Mouse (Mus musculus) hindbrain, embryonic 10.5 days (tissue): ENCODE data around the gene Rnf208. TPM values are rescaled to one million over a fixed set of nuclear protein-coding genes. Genes with fewer than 3 reads are reported as not detected.
"Not testable (repeated sequence)": the region's sequence is repeated elsewhere in the genome, so short reads cannot be mapped to it uniquely, and the experiment has no call there.

Experiments used
- DNase-seq: peaks from one replicate; pipeline ENCODE4 v3.0.0-alpha.2; 2017; ENCODE audit warnings: low spot score
- H3K27ac ChIP-seq: fragments of 300-500 bp; sonication (generic); 2 replicates; pipeline ENCODE4 v1.5.1; 2016; ENCODE audit warnings: mild to moderate bottlenecking, moderate library complexity
- H3K27me3 ChIP-seq: fragments of 300-500 bp; sonication (generic); 2 replicates; pipeline ENCODE4 v1.6.1; 2016; ENCODE audit warnings: mild to moderate bottlenecking; ENCODE audit not compliant: poor library complexity, insufficient read depth, severe bottlenecking
- H3K36me3 ChIP-seq: fragments of 300-500 bp; sonication (generic); 2 replicates; pipeline ENCODE4 v1.6.1; 2016; ENCODE audit warnings: mild to moderate bottlenecking, moderate library complexity
- H3K4me1 ChIP-seq: fragments of 300-500 bp; sonication (generic); replicated peaks from 2 replicates; pipeline ENCODE4 v1.6.1; 2016; ENCODE audit warnings: mild to moderate bottlenecking
- H3K4me3 ChIP-seq: fragments of 300-500 bp; sonication (generic); 2 replicates; pipeline ENCODE4 v1.5.1; 2016; ENCODE audit warnings: mild to moderate bottlenecking, moderate library complexity
- H3K9me3 ChIP-seq: fragments of 300-500 bp; sonication (generic); 2 replicates; pipeline ENCODE4 v1.6.1; 2016; ENCODE audit warnings: mild to moderate bottlenecking, moderate library complexity
- WGBS: fragments of 180-500 bp; shearing (Covaris S2); methylation state at CpG from one replicate; pipeline ENCODE4 v1.1.7; 2016; 5-methylcytosine and 5-hydroxymethylcytosine counted together
- polyA plus RNA-seq: library from polyadenylated mRNA; unstranded; fragments of >200 nt; fragmentation: Nextera tagmentation; extraction: Ambion mirVana; gene quantifications from 2 replicates; pipeline ENCODE4 v1.2.1, GENCODE M21; 2016

Rnf208 gene
- polyA plus RNA-seq, 1 experiment from 2014 or later: 43.5 TPM

DNA sequence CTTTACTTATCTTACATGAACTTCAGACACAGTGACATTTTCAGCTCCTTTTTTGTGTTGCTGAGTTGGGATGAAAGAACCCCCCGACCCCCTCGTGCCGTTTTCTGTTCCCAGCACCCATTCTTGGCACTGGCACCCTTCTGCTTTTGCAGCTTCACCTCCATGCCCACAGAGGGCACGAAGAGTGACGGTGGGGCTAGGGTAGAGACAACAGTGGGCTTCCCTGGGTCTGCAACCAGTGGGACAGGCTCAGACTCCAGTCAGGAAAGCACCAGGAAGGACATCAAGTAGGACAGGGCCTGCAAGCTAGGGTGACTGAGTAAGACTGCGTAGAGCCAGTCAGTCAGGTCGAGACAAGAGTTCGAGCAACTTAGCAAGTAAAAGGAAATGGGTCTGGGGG lies 1.7 kb upstream of the Rnf208 start:
- WGBS: 49% methylated on average over 8 of the region's 8 CpGs
- Histone ChIP-seq H3K4me3 (peak overlapping the region; percentile 73), H3K27ac (peak overlapping the region; percentile 87)

DNA sequence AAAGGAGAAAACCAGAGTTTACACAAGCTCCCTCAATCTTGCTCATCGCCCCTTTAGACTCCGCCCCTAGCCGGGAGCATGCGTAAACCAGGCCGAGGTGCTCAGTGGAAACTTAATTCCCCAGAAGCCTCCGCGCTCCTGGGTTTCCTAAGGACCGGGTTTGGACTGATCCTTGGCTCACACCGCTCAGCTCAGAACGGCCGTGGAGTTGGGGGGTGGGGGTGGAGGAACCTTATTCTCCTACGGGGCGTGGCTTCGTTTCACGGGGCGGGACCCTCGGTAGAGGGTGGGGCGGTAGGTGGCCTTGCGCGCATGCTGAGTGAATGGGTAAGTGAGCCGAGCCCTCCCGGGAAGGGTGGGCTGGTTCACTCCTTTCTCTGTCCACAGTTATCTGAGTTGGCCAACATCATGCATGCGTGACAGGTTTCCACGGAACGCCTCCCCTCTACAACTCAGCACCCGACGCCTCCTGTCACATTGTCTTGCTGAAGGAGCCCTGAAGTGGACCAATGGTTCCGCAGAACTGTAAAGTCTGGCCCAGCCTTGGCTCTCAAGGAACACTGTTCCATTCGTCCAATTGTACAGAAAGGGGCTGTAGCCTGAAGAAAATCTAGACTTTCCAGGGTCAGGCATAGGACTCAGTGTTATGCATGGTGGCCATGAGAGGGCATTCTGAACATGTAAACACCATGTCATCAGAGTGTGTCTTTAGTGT lies 1.2 kb upstream of the Rnf208 start:
- peak overlapping the region; percentile 87 for H3K27ac ChIP-seq

More for the DNA sequence above, 1.7 kb upstream of the Rnf208 start:
- Histone ChIP-seq H3K27me3 (peaks cover 46% of the 10 kb centered on the region), H3K9me3 (no peaks in the 10 kb centered on the region), H3K4me1 (peaks cover 40% of the 10 kb centered on the region), H3K36me3 (peaks cover 15% of the 10 kb centered on the region)
- DNase-seq: no peak

DNA sequence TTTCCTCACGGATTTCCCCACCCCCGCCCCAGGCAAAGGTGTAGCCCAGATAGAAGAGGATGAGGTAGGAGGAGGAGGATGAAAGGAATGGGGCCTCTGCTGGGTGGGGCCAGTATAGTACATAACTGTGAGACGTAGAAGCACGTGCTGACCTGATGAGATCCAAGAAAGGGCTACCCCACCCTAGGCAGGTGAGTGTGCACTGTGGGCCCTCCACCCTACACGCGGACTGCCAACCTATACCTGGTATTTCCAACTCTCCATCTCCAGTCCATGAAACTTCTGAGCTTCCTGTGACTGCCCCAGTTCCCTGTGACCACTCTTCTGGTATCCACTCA lies 648 bp upstream of the Rnf208 start:
- 19% methylated on average over 6 of the region's 6 CpGs for WGBS
- Histone ChIP-seq H3K4me1 (peaks cover 43% of the 10 kb centered on the region), H3K27me3 (peaks cover 46% of the 10 kb centered on the region), H3K9me3 (no peaks in the 10 kb centered on the region), H3K36me3 (peaks cover 26% of the 10 kb centered on the region), H3K27ac (peak overlapping the region; percentile 87), H3K4me3 (peak overlapping the region; percentile 73)
- DNase-seq: no peak

More for the DNA sequence above, 1.2 kb upstream of the Rnf208 start:
- Histone ChIP-seq H3K27me3 (peaks cover 46% of the 10 kb centered on the region), H3K4me3 (peak overlapping the region; percentile 73), H3K9me3 (no peaks in the 10 kb centered on the region), H3K36me3 (peaks cover 20% of the 10 kb centered on the region), H3K4me1 (peaks cover 42% of the 10 kb centered on the region)
- peak; percentile 75 for DNase-seq
- WGBS: 2% methylated on average over 29 of the region's 29 CpGs

GRCm38 (mm10) chr2:25243342-25243741 lies 1.3 kb downstream of the Rnf208 start:
- Histone ChIP-seq H3K27ac (no peak overlapping the region), H3K4me1 (peaks cover 41% of the 10 kb centered on the region), H3K9me3 (no peaks in the 10 kb centered on the region), H3K4me3 (peak overlapping the region; percentile 73; the same call in 1 of the 2 replicates), H3K36me3 (peaks cover 45% of the 10 kb centered on the region), H3K27me3 (peaks cover 46% of the 10 kb centered on the region)
- WGBS: 85% methylated on average over 8 of the region's 8 CpGs
- DNase-seq: no peak

- H3K9me3 ChIP-seq: no peaks in the 10 kb centered on the region
- peaks cover 53% of the 10 kb centered on the region for H3K36me3 ChIP-seq
- no peak for DNase-seq
- 91% methylated on average over 4 of the region's 4 CpGs for WGBS
- H3K4me3 ChIP-seq: no peak overlapping the region
- H3K27me3 ChIP-seq: peaks cover 41% of the 10 kb centered on the region
- H3K27ac ChIP-seq: no peak overlapping the region
- H3K4me1 ChIP-seq: peaks cover 41% of the 10 kb centered on the region
Observed at GRCm38 (mm10) chr2:25244144-25244543, 2.1 kb downstream of the Rnf208 start.

- WGBS: 88% methylated on average over 10 of the region's 10 CpGs
- Histone ChIP-seq H3K9me3 (no peaks in the 10 kb centered on the region), H3K4me1 (peaks cover 26% of the 10 kb centered on the region), H3K27me3 (peaks cover 29% of the 10 kb centered on the region), H3K27ac (no peak within 1 kb of the TSS), H3K4me3 (no peak within 1 kb of the TSS), H3K36me3 (peaks cover 76% of the 10 kb centered on the region)
- DNase-seq: no peak
Observed at GRCm38 (mm10) chr2:25246183-25247072, 4.4 kb downstream of the Rnf208 start, which contains the start of gene AL732309.1. Gene AL732309.1 (minus strand): TSS chr2:25246863.

- H3K27me3 ChIP-seq: no peaks in the 10 kb centered on the region
- no peak overlapping the region for H3K4me3 ChIP-seq
- no peaks in the 10 kb centered on the region for H3K9me3 ChIP-seq
- H3K4me1 ChIP-seq: peaks cover 19% of the 10 kb centered on the region
- no peak overlapping the region for H3K27ac ChIP-seq
- DNase-seq: no peak
- 87% methylated on average over 1 of the region's 1 CpGs for WGBS
- H3K36me3 ChIP-seq: peaks cover 64% of the 10 kb centered on the region
Observed at GRCm38 (mm10) chr2:25252331-25252730, 10.3 kb downstream of the Rnf208 start.

DNA sequence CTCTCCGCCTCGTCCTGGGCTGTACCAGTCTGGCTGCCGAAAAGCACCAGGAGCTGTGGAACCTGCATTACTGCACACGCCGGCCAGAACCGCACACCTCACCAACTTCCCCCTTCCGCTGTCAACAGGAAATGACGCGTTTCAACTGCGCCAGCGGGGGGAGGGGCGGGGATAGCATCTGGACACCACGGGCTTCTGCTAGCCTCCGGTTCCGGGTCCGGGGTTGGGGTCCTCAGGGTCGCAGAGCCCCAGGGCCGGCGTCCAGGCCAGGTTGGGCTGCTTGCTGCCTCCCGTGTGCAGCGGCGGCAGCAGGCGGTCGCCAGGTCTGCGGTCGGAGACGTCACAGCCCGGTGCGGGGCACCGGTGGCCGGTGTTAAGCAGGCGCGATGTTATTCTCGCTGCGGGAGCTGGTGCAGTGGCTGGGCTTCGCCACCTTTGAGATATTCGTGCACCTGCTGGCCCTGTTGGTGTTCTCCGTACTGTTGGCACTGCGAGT lies 13.3 kb downstream of the Rnf208 start, which contains the start of gene Tmem203:
TSS of gene Tmem203 (plus strand) at position 156 of the 496 bp plus-strand sequence.
- whole genome bisulfite sequencing: under 1% methylated on average over 39 of the region's 39 CpGs
- H3K27ac ChIP-seq: peak within 1 kb of the TSS; percentile 94
- H3K36me3 ChIP-seq: peaks cover 34% of the 10 kb centered on the region
- peak within 1 kb of the TSS; percentile 91 for H3K4me3 ChIP-seq
- H3K4me1 ChIP-seq: peaks cover 19% of the 10 kb centered on the region
- DNase-seq: peak; percentile 95
- no peaks in the 10 kb centered on the region for H3K27me3 ChIP-seq
- H3K9me3 ChIP-seq: no peaks in the 10 kb centered on the region

GRCm38 (mm10) chr2:25256443-25257109 lies 14.5 kb downstream of the Rnf208 start:
- Histone ChIP-seq H3K4me3 (peak overlapping the region; percentile 91), H3K36me3 (peaks cover 21% of the 10 kb centered on the region), H3K4me1 (peaks cover 20% of the 10 kb centered on the region)
- 61% methylated on average over 12 of the region's 12 CpGs for WGBS
- not testable (repeated sequence) for H3K27ac ChIP-seq, H3K9me3 ChIP-seq, H3K27me3 ChIP-seq
- DNase-seq: peak; percentile 18

DNA sequence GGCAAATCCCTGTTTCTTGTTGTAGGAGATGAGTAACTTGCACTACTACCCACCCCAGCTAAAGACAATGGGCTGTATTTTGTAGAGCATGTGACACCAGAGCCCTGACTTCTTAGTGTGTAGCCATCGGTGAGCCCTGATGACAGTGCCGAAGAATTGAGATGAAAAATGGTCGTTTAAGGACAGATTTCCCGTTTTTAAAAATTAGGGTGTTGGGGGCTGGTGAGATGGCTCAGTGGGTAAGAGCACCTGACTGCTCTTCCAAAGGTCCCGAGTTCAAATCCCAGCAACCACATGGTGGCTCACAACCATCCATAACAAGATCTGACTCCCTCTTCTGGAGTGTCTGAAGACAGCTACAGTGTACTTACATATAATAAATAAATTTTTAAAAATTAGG lies 15.2 kb downstream of the Rnf208 start:
- not testable (repeated sequence) for H3K9me3 ChIP-seq, H3K4me3 ChIP-seq, H3K27ac ChIP-seq, H3K27me3 ChIP-seq, DNase-seq
- H3K4me1 ChIP-seq: peaks cover 27% of the 10 kb centered on the region
- peaks cover 15% of the 10 kb centered on the region for H3K36me3 ChIP-seq
- WGBS: 92% methylated on average over 5 of the region's 5 CpGs

GRCm38 (mm10) chr2:25258887-25259286 lies 16.8 kb downstream of the Rnf208 start:
- Histone ChIP-seq H3K27me3 (peaks cover 10% of the 10 kb centered on the region), H3K27ac (no peak overlapping the region), H3K4me1 (peaks cover 43% of the 10 kb centered on the region), H3K36me3 (no peaks in the 10 kb centered on the region), H3K9me3 (no peaks in the 10 kb centered on the region), H3K4me3 (no peak overlapping the region; the same call in 1 of the 2 replicates)
- DNase-seq: no peak
- 56% methylated on average over 2 of the region's 2 CpGs for WGBS

DNA sequence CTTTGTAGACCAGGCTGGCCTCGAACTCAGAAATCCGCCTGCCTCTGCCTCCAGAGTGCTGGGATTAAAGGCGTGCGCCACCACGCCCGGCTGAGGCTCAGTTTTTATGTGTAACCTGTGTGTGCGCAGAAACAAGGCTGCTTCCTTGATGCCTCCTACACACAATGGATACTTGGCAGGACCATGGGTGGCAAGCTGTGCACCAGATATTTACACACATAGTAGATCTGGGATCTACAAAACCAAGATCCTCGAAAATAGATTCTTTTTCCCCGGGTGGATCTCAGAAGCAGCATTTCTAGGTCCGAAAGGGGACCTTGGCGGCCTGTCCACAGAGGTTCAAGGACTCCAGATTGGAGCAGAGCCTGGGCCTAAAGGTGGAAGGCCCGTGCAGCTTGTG lies 19.8 kb downstream of the Rnf208 start:
- no peaks in the 10 kb centered on the region for H3K36me3 ChIP-seq
- DNase-seq: no peak
- peaks cover 26% of the 10 kb centered on the region for H3K27me3 ChIP-seq
- H3K27ac ChIP-seq: peak overlapping the region; percentile 84
- H3K9me3 ChIP-seq: no peaks in the 10 kb centered on the region
- peaks cover 52% of the 10 kb centered on the region for H3K4me1 ChIP-seq
- 50% methylated on average over 12 of the region's 12 CpGs for WGBS
- H3K4me3 ChIP-seq: peak overlapping the region; percentile 73
